Mouse (Mus musculus): Measurements from ENCODE around the gene Grasp. TPM values are rescaled to one million over a fixed set of nuclear protein-coding genes. Genes with fewer than 3 reads are reported as not detected.

The Grasp gene
- polyA plus RNA-seq, 1 experiment: 5.3 TPM

- TF ChIP-seq CTCF (IDR thresholded peaks at IDR 0.05; ENCODE audit: borderline replicate concordance, insufficient read depth, low read depth, low read length): no peak
- DNase-seq: no peak
- Histone ChIP-seq H3K4me3 (replicated peaks; ENCODE audit: insufficient read depth, low read depth, low read length) (no peak overlapping the region), H3K4me1 (ENCODE audit: control insufficient read depth, insufficient read depth, low read length) (peaks cover 35% of the 10 kb centered on the region), H3K27ac (ENCODE audit: insufficient read depth, low read length) (no peak overlapping the region), H3K27me3 (ENCODE audit: control insufficient read depth, insufficient read depth, low read length) (no peaks in the 10 kb centered on the region)
- WGBS: 60% methylated on average over 15 of the region's 15 CpGs
Measured at GRCm38 (mm10) chr15:101180363-101181105, 43.5 kb upstream of the Grasp start.

GRCm38 (mm10) chr15:101181106-101181466, 42.9 kb upstream of the Grasp start:
- H3K4me1 ChIP-seq (ENCODE audit: control insufficient read depth, insufficient read depth, low read length): peaks cover 35% of the 10 kb centered on the region
- no peak for TF ChIP-seq CTCF (IDR thresholded peaks at IDR 0.05; ENCODE audit: borderline replicate concordance, insufficient read depth, low read depth, low read length)
- no peak for TF ChIP-seq POLR2A (IDR thresholded peaks at IDR 0.05; ENCODE audit: borderline replicate concordance, insufficient read depth, low read length)
- DNase-seq: no peak
- 43% methylated on average over 5 of the region's 5 CpGs for WGBS
- H3K27me3 ChIP-seq (ENCODE audit: control insufficient read depth, insufficient read depth, low read length): no peaks in the 10 kb centered on the region
- H3K4me3 ChIP-seq (replicated peaks; ENCODE audit: insufficient read depth, low read depth, low read length): no peak overlapping the region
- H3K27ac ChIP-seq (ENCODE audit: insufficient read depth, low read length): no peak overlapping the region

- no peak overlapping the region for H3K27ac ChIP-seq (ENCODE audit: insufficient read depth, low read length)
- 20% methylated on average over 4 of the region's 4 CpGs for WGBS
- peaks cover 33% of the 10 kb centered on the region for H3K4me1 ChIP-seq (ENCODE audit: control insufficient read depth, insufficient read depth, low read length)
- no peak overlapping the region for H3K4me3 ChIP-seq (replicated peaks; ENCODE audit: insufficient read depth, low read depth, low read length)
- peak in 1 of 2 experiments; percentile 14 for DNase-seq
- no peaks in the 10 kb centered on the region for H3K27me3 ChIP-seq (ENCODE audit: control insufficient read depth, insufficient read depth, low read length)
- TF ChIP-seq POLR2A (IDR thresholded peaks at IDR 0.05; ENCODE audit: borderline replicate concordance, insufficient read depth, low read length) (no peak), CTCF (IDR thresholded peaks at IDR 0.05; ENCODE audit: borderline replicate concordance, insufficient read depth, low read depth, low read length) (no peak)
Measured at GRCm38 (mm10) chr15:101181500-101181899, 42.5 kb upstream of the Grasp start.

- H3K27ac ChIP-seq (ENCODE audit: insufficient read depth, low read length): no peak overlapping the region
- TF ChIP-seq POLR2A (IDR thresholded peaks at IDR 0.05; ENCODE audit: borderline replicate concordance, insufficient read depth, low read length) (no peak), CTCF (IDR thresholded peaks at IDR 0.05; ENCODE audit: borderline replicate concordance, insufficient read depth, low read depth, low read length) (no peak)
- H3K4me3 ChIP-seq (replicated peaks; ENCODE audit: insufficient read depth, low read depth, low read length): no peak overlapping the region
- H3K4me1 ChIP-seq (ENCODE audit: control insufficient read depth, insufficient read depth, low read length): peaks cover 38% of the 10 kb centered on the region
- DNase-seq: no peak
- 46% methylated on average over 5 of the region's 5 CpGs for WGBS
- no peaks in the 10 kb centered on the region for H3K27me3 ChIP-seq (ENCODE audit: control insufficient read depth, insufficient read depth, low read length)
Measured at GRCm38 (mm10) chr15:101182676-101183075, 41.3 kb upstream of the Grasp start.

- WGBS: 90% methylated on average over 8 of the region's 8 CpGs
- TF ChIP-seq CTCF (IDR thresholded peaks at IDR 0.05; ENCODE audit: borderline replicate concordance, insufficient read depth, low read depth, low read length): no peak
- no peak for TF ChIP-seq POLR2A (IDR thresholded peaks at IDR 0.05; ENCODE audit: borderline replicate concordance, insufficient read depth, low read length)
- Histone ChIP-seq H3K4me3 (replicated peaks; ENCODE audit: insufficient read depth, low read depth, low read length) (no peak overlapping the region), H3K4me1 (ENCODE audit: control insufficient read depth, insufficient read depth, low read length) (peaks cover 25% of the 10 kb centered on the region), H3K27me3 (ENCODE audit: control insufficient read depth, insufficient read depth, low read length) (no peaks in the 10 kb centered on the region), H3K27ac (ENCODE audit: insufficient read depth, low read length) (no peak overlapping the region)
- no peak for DNase-seq
Measured at GRCm38 (mm10) chr15:101184300-101184699, 39.7 kb upstream of the Grasp start.

GRCm38 (mm10) chr15:101185549-101185948, 38.4 kb upstream of the Grasp start:
- no peak overlapping the region for H3K27ac ChIP-seq (ENCODE audit: insufficient read depth, low read length)
- 98% methylated on average over 3 of the region's 3 CpGs for WGBS
- DNase-seq: no peak

GRCm38 (mm10) chr15:101187907-101188306, 36.1 kb upstream of the Grasp start:
- WGBS: 63% methylated on average over 5 of the region's 5 CpGs
- Histone ChIP-seq H3K4me3 (replicated peaks; ENCODE audit: insufficient read depth, low read depth, low read length) (no peak overlapping the region), H3K27ac (ENCODE audit: insufficient read depth, low read length) (no peak overlapping the region), H3K27me3 (ENCODE audit: control insufficient read depth, insufficient read depth, low read length) (no peaks in the 10 kb centered on the region), H3K4me1 (ENCODE audit: control insufficient read depth, insufficient read depth, low read length) (peaks cover 26% of the 10 kb centered on the region)
- DNase-seq: no peak
- TF ChIP-seq CTCF (IDR thresholded peaks at IDR 0.05; ENCODE audit: borderline replicate concordance, insufficient read depth, low read depth, low read length): peak; percentile 18; the same call in 1 of the 2 replicates
- TF ChIP-seq POLR2A (IDR thresholded peaks at IDR 0.05; ENCODE audit: borderline replicate concordance, insufficient read depth, low read length): no peak

More at GRCm38 (mm10) chr15:101185549-101185948, 38.4 kb upstream of the Grasp start:
- TF ChIP-seq POLR2A (IDR thresholded peaks at IDR 0.05; ENCODE audit: borderline replicate concordance, insufficient read depth, low read length) (no peak), CTCF (IDR thresholded peaks at IDR 0.05; ENCODE audit: borderline replicate concordance, insufficient read depth, low read depth, low read length) (no peak)
- H3K4me1 ChIP-seq (ENCODE audit: control insufficient read depth, insufficient read depth, low read length): peaks cover 20% of the 10 kb centered on the region
- H3K4me3 ChIP-seq (replicated peaks; ENCODE audit: insufficient read depth, low read depth, low read length): no peak overlapping the region
- no peaks in the 10 kb centered on the region for H3K27me3 ChIP-seq (ENCODE audit: control insufficient read depth, insufficient read depth, low read length)

- DNase-seq: no peak
- no peaks in the 10 kb centered on the region for H3K27me3 ChIP-seq (ENCODE audit: control insufficient read depth, insufficient read depth, low read length)
- WGBS: 78% methylated on average over 10 of the region's 10 CpGs
Measured at GRCm38 (mm10) chr15:101189981-101190761, 33.8 kb upstream of the Grasp start.

More at GRCm38 (mm10) chr15:101189981-101190761, 33.8 kb upstream of the Grasp start:
- peaks cover 32% of the 10 kb centered on the region for H3K4me1 ChIP-seq (ENCODE audit: control insufficient read depth, insufficient read depth, low read length)
- no peak overlapping the region for H3K27ac ChIP-seq (ENCODE audit: insufficient read depth, low read length)
- TF ChIP-seq POLR2A (IDR thresholded peaks at IDR 0.05; ENCODE audit: borderline replicate concordance, insufficient read depth, low read length): no peak
- no peak overlapping the region for H3K4me3 ChIP-seq (replicated peaks; ENCODE audit: insufficient read depth, low read depth, low read length)
